Mouse (Mus musculus): ENCODE measurements around the gene Asxl2.

DNA sequence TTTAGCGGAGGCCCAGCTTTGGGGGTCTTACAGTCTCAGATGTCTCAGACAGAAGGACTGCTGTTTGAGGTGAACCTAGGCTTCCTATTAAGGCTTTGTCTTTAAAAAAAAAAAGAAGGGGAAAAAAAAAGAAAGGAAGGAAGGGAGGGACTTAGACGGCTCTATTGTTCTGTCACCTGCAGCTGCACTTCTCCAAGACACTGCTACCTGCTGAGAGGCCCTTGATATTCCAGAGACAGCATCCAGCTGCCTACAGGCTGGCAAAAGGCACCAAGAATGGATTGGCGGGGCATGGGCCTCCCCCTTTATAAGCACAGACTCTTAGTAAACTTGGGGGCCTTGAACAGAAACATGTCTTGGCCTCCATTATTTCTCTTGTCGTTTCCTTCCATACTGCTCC, 11.7 kb upstream of the Asxl2 start:
- no peak for TF ChIP-seq POLR2A (IDR thresholded peaks at IDR 0.05; ENCODE audit: insufficient read length, low read depth)
- TF ChIP-seq MYOD1 (IDR thresholded peaks at IDR 0.05; ENCODE audit: control insufficient read depth in 1 of 3, insufficient read length in 2 of 3, low read depth in 2 of 3) = no peak
- no peak for TF ChIP-seq MAX (IDR thresholded peaks at IDR 0.05; ENCODE audit: low read depth)
- no peak for TF ChIP-seq MYOG (IDR thresholded peaks at IDR 0.05; ENCODE audit: control insufficient read depth in 1 of 3, insufficient read depth in 1 of 3, insufficient read length in 2 of 3, low read depth in 2 of 3)
- TF ChIP-seq USF1 (IDR thresholded peaks at IDR 0.05; ENCODE audit: low read depth) = no peak
- TF ChIP-seq POLR2AphosphoS2 (IDR thresholded peaks at IDR 0.05; ENCODE audit: insufficient read length, low read depth) = no peak
